Mouse (Mus musculus) neural tube, embryonic 10.5 days (tissue): ENCODE data around the gene Dbi.

ENCODE experiments used
- DNase-seq: peaks from one replicate; pipeline ENCODE4 v3.0.0-alpha.2; 2017; ENCODE audit warnings: low spot score; ENCODE audit errors: extremely low spot score

The Dbi gene

DNA sequence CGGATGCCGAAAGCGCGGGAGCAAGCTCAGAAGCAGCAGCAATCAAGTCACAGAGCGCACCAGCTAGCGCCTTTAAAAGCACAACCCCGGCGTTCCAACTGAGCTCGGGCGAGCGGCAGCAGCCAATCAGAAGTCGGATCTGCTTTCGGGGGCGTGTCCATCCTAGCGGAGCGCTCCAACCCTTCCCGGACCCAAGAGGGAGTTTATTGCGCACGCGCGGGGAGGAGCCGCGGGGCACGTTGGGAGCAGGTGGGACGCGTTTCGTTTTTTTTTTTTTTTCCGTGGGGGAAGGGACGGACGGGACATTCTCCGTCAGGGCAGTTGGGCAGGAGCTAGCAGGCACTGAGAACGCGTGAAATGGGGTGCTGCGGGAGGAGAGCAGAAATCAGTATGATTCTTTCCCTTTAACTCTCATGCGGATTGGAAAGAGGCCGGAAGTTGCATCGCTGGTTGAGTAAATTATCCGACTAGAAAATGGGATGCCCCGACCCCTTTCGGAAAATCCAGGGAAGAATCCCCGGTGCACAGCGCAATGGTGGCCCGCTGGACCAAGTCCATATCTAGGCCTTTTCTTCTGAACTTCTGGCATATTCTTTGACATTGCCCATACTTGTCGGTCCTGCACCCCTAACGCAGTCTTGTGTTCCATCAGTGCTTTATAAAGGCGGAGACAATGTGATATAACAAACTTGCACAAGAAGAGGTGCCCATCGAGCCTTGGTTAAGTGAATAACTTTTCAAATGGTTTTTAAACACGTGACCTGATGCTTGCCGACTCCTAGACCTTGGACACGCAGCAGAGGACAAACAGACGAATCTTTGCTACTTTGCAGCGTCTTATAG lies at the start of gene Dbi, which contains the start of gene 3110009E18Rik:
Gene Dbi (minus strand): TSS at position 110 of the 843 bp plus-strand sequence.
Gene 3110009E18Rik (plus strand): TSS at position 219 of the 843 bp plus-strand sequence.
- DNase-seq = peak; percentile 95

DNA sequence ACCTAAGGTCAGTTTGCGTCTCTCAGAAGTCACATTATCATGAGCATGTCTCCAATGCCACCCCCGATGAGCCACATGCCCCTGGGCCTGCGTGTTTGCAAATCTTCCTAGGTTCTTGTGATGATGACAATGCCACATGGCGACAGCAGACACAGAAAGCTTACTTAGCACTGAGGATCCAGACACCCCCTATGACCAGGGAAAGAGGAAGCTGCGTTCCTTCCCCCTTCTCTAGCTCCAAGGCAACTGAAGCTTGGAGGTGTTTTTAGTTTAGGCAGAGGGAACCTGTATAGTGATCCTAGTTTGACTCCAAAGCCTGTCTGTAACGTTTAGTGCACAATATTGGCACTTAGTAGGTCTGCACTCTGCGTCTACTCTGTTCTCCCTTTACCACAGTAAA lies 49.4 kb upstream of the Dbi start:
- no peak for DNase-seq

DNA sequence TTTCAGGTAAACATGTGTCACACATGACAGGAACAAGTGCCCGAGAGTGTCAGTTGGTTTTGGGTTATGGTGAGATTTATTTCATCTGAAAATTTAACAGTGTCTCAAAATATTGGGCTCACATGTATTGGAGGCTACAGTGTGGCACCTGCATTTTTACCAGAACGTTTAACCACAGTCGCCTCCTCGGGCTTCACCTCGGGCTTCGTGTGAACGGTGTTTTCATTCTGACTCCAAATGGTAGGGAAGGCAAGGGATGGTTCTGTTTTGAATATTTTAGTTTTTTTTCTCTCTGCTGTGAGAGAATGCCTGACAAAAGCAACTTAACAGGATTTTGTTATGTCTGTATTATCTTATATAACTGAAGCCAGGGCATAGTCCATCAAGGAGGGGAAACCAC lies 47.8 kb upstream of the Dbi start:
- no peak for DNase-seq

DNA sequence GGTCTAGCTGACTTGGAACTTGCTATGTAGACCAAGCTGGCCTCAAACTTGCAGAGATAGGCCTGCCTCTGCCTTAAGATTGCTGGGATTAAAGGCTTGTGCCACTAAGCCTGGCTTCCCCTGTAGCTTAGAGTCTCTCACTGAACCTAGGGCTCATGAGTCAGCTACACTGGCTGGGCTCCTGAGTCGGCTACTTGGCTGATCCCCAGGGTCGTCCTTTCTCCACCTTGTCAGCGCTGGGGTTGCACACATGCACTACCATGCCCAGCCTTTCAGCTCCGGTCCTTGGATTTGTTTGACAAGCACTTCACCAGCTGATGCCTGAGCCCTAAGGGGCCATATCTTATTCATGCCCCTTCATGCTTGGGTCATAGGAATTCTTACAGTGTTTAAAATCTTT lies 47.1 kb upstream of the Dbi start:
- DNase-seq = no peak

DNA sequence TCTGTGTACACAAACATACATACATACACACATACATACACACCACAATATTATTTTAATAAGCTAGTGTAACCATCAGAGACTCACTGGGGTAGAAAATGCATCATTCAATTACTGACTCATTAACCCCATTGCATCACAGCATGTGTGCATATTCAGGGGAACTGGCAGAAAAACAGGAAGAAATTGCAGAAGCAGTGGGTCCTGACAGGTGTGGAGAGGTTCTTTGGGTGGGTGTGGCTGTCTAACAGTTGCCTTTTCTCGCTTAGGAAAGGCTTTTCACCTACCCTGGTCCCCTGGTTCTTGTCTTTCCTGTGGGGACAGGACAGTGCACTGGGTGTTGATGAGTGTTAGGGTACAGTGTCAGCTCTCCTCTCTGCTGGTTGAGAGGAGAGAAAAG lies 41.7 kb upstream of the Dbi start:
- DNase-seq = no peak

DNA sequence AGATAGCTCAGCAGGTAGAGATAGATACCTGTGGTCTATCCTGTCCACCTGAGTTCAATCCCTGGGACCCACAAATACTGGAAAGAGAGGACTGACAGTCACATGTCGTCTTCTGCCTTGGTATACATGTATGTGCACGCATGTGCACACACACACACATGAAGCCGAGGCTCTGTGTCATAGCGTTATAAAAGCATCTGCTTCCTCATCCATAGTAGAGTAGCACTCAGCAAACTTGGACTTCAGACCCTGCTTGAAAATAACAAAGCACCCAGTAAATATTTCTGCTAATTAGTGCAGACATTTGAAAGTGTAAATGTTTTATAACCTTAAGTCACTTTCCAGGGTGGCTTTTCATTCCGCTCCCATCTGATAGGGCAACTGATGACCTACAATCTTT lies 40.6 kb upstream of the Dbi start:
- DNase-seq = no peak

DNA sequence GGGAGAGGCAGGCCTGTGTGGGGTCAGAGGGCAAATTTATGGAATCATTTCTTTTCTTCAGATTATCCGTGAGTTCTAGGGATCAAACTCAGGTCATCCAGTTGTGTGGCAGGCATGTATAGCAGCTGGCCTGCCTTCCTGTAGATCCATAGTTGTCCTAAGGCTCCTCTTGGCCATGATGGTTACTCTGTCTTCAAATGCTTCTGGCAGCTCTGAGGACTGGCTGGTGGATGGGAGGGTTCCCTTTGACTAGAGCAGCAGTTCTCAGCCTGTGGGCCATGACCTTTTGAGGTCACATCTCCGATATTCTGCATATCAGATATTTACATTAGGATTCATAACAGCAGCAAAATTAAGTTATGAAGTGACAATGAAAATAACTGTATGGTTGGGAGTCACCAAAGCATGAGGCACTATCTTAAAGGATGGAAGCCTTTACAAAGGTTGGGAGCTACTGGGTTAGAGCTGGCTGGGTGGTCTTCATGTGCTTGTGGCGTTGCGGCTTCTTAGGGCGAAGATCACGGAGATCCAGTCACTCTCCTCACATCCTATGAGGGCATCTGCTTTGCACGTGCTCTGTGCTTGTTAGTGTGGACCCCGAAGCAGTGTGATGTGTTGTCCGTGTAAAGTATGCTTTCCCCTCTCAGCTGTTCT lies 37.7 kb upstream of the Dbi start:
- DNase-seq = no peak

DNA sequence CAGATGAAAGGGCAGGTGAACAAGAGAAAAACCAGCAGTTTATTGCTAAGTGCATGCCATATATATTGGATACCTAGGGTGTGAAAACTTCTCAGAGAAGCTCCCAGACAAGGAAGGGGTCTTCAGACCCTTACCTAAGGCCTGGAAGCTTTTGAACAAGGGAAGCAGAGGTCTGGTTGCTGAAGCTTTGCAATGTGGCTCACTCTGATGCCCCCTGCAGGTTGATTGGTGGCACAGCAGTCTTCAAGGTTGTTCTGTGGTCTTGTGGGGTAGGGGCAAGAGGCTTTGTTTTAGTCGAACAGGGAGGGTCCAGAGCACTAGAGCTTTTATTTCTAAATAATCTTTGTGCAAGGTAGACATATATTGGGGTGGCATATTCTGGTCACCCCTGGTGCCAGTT lies 34.4 kb upstream of the Dbi start:
- peak; percentile 31 for DNase-seq

DNA sequence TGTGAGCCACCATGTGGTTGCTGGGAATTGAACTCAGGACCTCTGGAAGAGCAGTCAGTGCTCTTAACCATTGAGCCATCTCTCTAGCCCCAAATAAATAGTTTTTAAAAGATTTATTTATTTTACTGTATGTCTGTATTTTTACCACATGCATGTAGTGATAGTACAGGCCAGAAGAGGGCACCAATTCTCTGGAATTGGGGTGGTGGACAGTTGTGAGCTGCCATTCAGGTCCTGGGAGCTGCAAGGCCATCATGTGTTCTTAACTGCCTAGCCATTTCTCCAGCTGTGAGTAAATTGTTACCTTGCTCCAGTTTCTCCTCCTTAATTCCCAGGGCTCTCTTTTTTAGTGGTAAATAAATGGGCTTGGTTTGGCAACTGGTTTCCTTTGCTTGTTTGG lies 33.4 kb upstream of the Dbi start:
- DNase-seq = peak; percentile 27

DNA sequence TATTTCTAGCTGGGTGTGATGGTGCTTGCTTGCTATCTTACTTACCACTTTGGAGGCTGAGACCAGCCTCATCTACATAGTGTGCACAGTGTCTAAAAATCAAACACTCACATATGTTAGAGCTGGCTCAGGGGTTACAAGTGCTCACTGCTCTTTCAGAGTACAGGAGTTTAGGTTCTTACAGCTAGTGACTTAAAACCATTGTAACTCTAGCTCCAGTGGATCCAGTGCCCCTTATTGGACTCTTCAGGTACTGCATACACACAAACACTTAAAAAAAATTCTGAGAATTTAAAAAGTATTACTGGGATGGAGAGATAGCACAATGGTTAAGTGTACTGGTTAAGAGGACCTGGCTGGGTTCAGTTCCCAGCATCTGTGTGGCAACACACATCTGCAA lies 26.1 kb upstream of the Dbi start:
- DNase-seq = no peak

DNA sequence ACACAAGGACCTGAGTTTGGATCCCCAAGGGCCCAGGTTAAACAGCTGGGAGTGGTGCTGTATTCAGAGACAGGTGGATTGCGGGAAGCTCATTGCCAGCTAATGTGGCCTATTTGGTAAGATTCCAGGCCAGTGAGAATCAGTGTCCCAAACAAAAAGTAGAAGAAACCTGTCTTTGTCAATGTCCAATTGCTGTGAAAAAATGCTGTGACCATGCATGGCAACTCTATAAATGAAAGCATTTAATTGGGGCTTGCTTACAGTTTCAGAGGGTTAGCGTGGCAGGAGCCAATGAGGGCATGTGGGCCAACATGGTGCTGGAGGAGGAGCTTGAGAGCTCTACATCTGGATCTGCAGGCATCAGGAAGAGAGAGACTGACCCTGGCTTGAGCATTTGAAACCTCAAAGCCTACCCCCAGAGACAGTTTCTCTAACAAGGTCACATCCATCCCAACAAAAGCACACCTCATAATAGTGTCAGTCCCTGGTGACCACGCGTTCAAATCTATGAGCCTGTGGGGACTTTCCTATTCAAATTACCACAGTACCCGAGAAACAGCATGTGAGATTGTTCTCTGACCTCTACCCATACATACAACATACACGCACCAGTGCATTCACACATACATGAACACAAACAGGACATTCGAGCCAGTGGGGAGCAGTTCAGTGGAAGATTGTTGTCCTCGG lies 24.8 kb upstream of the Dbi start:
- no peak for DNase-seq

DNA sequence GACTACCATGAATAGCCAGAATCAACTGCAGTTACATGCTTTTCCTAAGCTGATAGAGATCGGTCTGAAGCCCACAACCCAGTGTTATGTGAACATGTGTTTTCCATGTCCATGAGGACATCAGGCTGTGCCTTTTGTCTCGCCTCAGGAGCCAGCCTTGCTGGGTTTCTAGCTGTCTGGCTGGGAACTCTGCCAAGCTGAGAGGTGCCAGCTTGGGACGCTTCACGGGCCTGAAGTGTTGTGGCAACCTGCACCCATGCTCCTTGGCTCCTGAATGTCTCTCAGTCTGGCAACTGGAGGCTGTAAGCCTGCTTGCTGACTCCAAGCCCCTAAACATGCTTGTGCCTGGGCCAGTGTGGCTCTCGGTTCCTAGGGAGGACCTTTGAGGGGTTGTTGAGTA lies 21.7 kb upstream of the Dbi start:
- DNase-seq = no peak

DNA sequence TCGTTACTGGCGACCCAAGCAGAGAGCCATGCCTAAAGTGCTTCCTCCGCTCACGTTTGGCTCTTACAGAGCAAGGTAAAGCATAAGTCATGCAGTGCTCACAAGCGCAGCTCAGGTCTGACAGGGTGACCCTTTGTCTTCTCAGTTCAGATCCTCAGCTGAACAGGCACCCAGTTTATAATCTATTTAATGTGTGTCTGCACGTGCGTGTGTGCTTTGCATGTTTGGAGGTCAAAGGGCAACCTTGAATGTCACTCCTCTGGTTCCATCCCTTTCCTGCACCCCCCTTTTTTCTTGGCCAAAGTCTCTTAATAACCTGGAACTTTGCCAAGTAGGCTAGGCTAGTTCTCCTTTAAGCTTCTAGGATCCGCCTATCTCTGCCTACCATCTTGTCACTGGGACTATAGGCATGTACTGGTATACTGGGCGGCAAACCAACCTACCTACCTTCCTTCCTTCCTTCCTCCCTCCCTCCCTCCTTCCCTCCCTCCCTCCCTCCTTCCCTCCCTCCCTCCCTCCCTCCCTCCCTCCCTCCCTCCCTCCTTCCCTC lies 19.3 kb upstream of the Dbi start:
- no peak for DNase-seq

DNA sequence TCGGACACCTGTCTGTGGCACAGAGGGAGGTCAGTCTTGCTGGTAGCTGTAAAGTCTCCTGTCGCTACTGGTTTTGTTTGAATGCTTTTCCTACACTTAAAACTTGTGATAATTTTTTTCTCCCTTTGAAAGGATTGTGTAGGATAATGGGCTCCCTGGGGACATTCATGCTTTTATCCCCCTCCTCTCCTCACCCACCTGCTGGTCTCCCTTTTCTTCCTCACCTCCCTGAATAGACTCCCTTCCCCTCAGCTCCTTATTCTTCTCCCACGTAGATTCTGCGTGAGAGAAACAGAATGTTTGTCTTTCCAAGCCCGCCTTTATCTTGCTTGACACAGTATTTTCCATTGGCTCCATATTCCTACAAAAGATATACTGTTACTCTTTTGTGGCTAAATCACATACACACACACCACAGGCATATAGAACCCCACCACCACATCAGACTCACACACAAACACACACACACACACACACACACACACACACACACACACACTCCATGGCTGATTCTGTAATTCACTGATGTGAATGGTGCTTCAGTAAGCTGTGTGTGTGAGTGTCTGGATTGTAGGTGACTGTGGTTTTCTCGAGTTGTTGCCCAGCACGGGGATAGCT lies 18.2 kb upstream of the Dbi start:
- DNase-seq = no peak

DNA sequence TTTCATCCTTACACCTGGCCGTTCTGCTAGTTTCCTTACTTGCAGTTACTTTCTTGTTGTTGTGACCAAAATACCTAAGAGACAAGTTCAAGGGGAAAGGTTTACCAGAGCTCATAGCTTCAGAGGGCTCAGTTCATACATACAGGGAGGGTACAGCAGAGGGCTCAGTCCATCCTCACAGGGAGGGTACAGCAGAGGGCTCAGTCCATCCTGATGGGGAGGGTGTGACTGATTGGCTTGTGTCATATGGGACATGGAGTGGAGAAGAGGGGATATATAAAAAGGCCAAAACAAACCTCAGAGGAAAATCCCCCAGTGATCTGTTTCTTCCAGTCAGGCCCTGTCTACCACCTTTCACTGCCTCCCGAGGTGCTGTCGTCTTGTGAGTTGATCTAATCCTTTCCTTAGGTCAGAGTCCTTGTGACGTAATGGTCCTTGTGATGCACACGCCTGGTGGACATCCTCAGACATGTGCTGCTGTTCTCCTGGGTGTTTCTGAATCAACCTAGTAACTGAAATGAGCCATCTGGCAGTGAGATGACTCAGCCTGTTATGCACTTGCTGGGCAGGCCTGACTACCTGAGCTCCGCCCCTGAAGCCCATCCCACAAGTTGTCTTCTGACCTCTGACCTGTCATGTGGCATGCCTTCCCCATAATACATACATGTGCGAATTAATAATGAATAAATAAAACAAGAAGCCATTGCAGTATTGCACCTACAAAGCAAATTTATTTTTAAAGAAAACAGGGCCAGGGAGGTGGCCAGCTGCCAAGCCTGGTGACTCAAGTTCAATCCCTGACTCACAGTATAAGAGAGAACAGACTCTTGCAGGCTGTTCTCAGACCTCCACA lies 15.3 kb upstream of the Dbi start:
- DNase-seq = no peak

DNA sequence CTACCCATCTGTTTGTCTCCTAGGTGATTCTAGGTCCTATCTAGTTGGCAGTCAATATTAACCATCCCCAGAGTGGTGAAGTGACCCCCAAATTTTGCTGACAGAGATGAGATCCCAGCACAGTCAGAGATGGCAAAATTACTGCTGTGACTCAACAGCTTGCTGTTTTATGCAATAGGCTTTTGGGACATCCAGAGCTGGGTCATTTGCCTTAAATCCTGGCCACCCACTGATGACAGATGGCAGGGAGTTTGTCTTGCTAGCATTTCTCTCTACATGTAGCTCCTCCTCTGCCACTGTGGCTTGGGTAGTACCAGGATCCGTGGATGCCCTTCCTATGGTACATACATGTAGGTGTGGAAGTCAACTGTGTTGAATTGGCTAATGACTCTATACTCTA lies 11.5 kb upstream of the Dbi start:
- no peak for DNase-seq

DNA sequence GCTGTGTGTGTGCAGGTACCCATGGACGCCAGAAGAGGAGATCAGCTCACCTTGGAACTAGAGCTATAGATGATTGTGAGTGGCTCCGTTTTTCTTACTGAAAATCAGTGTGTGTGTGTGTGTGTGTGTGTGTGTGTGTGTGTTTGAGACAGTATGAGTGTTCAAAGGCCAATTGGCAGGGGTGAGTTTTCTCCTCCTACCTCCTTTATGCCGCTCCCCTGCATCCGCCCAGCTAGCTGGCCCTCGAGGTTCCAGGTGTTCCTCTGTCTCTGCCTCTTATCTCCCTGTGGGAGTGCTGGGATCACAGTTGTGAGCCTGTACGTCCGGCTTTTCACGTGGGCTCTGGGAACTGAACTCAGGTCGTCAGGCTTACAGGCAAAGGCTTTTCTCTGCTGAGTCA lies 5.4 kb upstream of the Dbi start:
- DNase-seq = no peak

DNA sequence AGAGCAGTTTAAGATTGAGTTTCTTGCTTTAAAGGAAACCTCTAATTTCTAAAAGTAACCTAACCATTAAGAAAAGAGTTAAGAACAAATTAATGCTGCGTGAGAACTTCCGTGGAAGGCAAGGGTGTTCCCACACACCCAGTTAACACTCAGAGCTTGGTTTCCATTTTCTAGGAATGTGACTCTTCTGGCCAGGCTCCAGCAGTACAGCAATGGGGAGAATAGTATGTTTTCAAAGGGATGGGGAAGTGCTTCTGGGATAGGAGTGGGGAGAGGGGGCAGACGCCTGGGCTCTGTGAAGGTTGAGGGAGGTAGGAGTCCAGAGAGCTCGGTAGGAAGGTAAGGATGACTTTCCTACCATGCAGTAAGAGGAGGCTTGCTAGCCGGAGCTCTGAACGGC lies 4.6 kb upstream of the Dbi start:
- DNase-seq = no peak

DNA sequence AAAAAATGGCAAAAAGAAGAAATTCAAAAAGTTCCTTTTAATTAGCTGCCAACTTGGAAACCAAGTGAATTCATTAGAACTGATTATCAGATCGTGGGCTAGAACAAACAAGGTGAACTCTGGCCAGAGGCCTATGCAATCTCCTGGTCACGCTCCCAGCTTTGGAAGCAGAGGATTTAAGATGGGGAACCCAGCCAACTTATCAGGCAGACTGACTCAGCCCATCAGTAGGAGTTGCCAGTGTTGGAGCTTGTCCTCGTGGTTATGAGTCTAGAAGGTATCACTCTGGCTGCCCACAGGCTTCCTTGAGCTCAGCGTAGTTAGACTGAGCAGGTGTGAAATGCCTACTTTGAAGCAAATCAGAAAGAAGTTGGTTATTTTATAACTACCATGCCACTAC lies 4.0 kb upstream of the Dbi start:
- no peak for DNase-seq

DNA sequence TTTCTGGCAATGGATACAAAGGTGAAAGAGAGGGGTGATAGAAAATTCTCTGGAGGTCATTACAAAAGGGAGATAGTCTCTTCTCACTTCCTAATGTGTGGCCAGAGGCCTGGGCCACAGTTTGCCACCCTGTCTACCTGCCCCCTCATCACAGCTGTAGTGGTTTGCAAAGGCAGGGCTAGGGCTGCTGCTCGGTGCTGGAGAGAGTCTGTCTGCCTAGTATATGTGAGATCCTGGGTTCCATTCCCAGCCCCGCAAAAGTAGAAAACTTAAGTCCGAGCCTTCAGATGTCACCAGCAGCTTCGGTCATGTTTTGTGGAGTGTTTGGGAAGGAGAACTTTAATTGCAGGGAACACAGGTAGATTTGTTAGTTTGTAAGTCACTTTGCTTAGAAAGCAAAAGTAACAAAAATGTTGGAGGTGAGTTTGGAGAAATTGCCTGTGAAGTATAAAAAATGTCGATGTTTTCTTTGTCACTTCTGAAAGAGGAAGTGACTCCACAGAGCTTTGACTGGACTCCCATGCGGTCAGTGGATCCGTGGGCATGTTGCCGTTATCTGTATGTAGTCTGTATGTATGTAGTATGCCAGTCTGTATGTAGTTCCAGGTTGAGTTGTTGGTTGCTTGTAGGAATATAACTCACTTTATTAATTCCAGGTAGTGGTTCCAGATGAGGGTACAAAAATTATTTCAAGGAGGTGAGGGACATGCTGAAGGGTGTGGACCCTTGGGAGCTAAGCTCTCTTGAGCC lies 1.9 kb upstream of the Dbi start:
- DNase-seq = no peak
